Mouse (Mus musculus): ENCODE data around the gene Sec14l4. TPM values are rescaled to one million over a fixed set of nuclear protein-coding genes. Genes with fewer than 3 reads are reported as not detected.

Sec14l4 gene
- polyA plus RNA-seq, 1 experiment from 2014 or later: 1.4 TPM

GRCm38 (mm10) chr11:4093459-4094377, 62.5 kb downstream of the Sec14l4 start:
- 65% methylated on average over 18 of the region's 18 CpGs for WGBS
- Histone ChIP-seq H3K4me2 (peak overlapping the region; percentile 74), H3K9me3 (no peaks in the 10 kb centered on the region), H3K27me3 (replicated peaks) (no peaks in the 10 kb centered on the region), H3K4me3 (replicated peaks) (peak overlapping the region; percentile 58), H3K36me3 (peaks cover 16% of the 10 kb centered on the region), H3K4me1 (peaks cover 17% of the 10 kb centered on the region), H3K27ac (peak overlapping the region; percentile 84), H3K9ac (no peak overlapping the region)
- ATAC-seq (ENCODE audit: insufficient read depth, low FRiP score, low read depth): no peak

GRCm38 (mm10) chr11:4094378-4095170, 63.3 kb downstream of the Sec14l4 start:
- Histone ChIP-seq H3K9ac (peak overlapping the region; percentile 27), H3K4me3 (replicated peaks) (peak overlapping the region; percentile 58), H3K4me2 (peak overlapping the region; percentile 74), H3K27me3 (replicated peaks) (no peaks in the 10 kb centered on the region), H3K9me3 (no peaks in the 10 kb centered on the region), H3K36me3 (peaks cover 16% of the 10 kb centered on the region), H3K4me1 (peaks cover 17% of the 10 kb centered on the region), H3K27ac (peak overlapping the region; percentile 84)
- 7% methylated on average over 23 of the region's 24 CpGs for WGBS
- no peak for ATAC-seq (ENCODE audit: insufficient read depth, low FRiP score, low read depth)

- H3K9ac ChIP-seq: peak within 1 kb of the TSS; percentile 35
- H3K27ac ChIP-seq: peak within 1 kb of the TSS; percentile 84
- 4% methylated on average over 31 of the region's 34 CpGs for WGBS
- peaks cover 17% of the 10 kb centered on the region for H3K4me1 ChIP-seq
- no peaks in the 10 kb centered on the region for H3K27me3 ChIP-seq (replicated peaks)
- peaks cover 16% of the 10 kb centered on the region for H3K36me3 ChIP-seq
- H3K9me3 ChIP-seq: no peaks in the 10 kb centered on the region
- H3K4me2 ChIP-seq: peak within 1 kb of the TSS; percentile 74
- ATAC-seq (ENCODE audit: insufficient read depth, low FRiP score, low read depth): no peak
- H3K4me3 ChIP-seq (replicated peaks): peak within 1 kb of the TSS; percentile 58
Measured at GRCm38 (mm10) chr11:4095171-4096053, 64.2 kb downstream of the Sec14l4 start, which contains the start of gene Mtfp1. TSS of gene Mtfp1 (minus strand) at chr11:4095445.

- peak overlapping the region; percentile 74 for H3K4me2 ChIP-seq
- peak overlapping the region; percentile 86 for H3K27ac ChIP-seq
- peak overlapping the region; percentile 70; the same call in 1 of the 2 replicates for H3K9ac ChIP-seq
- H3K4me3 ChIP-seq (replicated peaks): peak overlapping the region; percentile 58
- H3K36me3 ChIP-seq: peaks cover 10% of the 10 kb centered on the region
- H3K9me3 ChIP-seq: no peaks in the 10 kb centered on the region
- no peaks in the 10 kb centered on the region for H3K27me3 ChIP-seq (replicated peaks)
- ATAC-seq (ENCODE audit: insufficient read depth, low FRiP score, low read depth): peak; percentile 94
- 2% methylated on average over 45 of the region's 45 CpGs for WGBS
- H3K4me1 ChIP-seq: peaks cover 17% of the 10 kb centered on the region
Measured at GRCm38 (mm10) chr11:4096054-4096984, 65.1 kb downstream of the Sec14l4 start.

GRCm38 (mm10) chr11:4097091-4097621, 65.9 kb downstream of the Sec14l4 start:
- no peaks in the 10 kb centered on the region for H3K27me3 ChIP-seq (replicated peaks)
- H3K9me3 ChIP-seq: no peaks in the 10 kb centered on the region
- peaks cover 2% of the 10 kb centered on the region; the same call in 1 of the 2 replicates for H3K36me3 ChIP-seq
- H3K4me1 ChIP-seq: peaks cover 17% of the 10 kb centered on the region
- H3K4me3 ChIP-seq (replicated peaks): peak overlapping the region; percentile 58
- 34% methylated on average over 10 of the region's 10 CpGs for WGBS
- H3K9ac ChIP-seq: peak overlapping the region; percentile 70
- ATAC-seq (ENCODE audit: insufficient read depth, low FRiP score, low read depth): no peak
- peak overlapping the region; percentile 74 for H3K4me2 ChIP-seq
- peak overlapping the region; percentile 86 for H3K27ac ChIP-seq

Other genes starting within 250 kb of the Sec14l4 start
- gene Osbp2, start 167.6 kb upstream of the Sec14l4 start, polyA plus RNA-seq (2015; fragmentation: Nextera tagmentation; extraction: Ambion mirVana): 0.39 and 0.40 TPM in 2 replicates
- gene 4921536K21Rik, start 136.4 kb upstream of the Sec14l4 start, polyA plus RNA-seq (2015; fragmentation: Nextera tagmentation; extraction: Ambion mirVana): 0.19 and 0.32 TPM in 2 replicates
- gene Dusp18, start 136.2 kb upstream of the Sec14l4 start, polyA plus RNA-seq (2015; fragmentation: Nextera tagmentation; extraction: Ambion mirVana): 8.0 and 8.1 TPM in 2 replicates
- 4.0 and 4.7 TPM in 2 replicates for gene Slc35e4, start 116.8 kb upstream of the Sec14l4 start, polyA plus RNA-seq (2015; fragmentation: Nextera tagmentation; extraction: Ambion mirVana)
- gene Tcn2, start 99.3 kb upstream of the Sec14l4 start, polyA plus RNA-seq (2015; fragmentation: Nextera tagmentation; extraction: Ambion mirVana): 40.0 and 43.6 TPM in 2 replicates
- gene Pes1, start 67.5 kb upstream of the Sec14l4 start, polyA plus RNA-seq (2015; fragmentation: Nextera tagmentation; extraction: Ambion mirVana): 75.6 and 80.2 TPM in 2 replicates
- 0.12 and 0.21 TPM in 2 replicates for gene 4930556J24Rik, start 54.7 kb upstream of the Sec14l4 start, polyA plus RNA-seq (2015; fragmentation: Nextera tagmentation; extraction: Ambion mirVana)
- gene Gal3st1, start 47.8 kb upstream of the Sec14l4 start, polyA plus RNA-seq (2015; fragmentation: Nextera tagmentation; extraction: Ambion mirVana): 18.3 and 21.6 TPM in 2 replicates
- 0.08 and 0.18 TPM in 2 replicates for gene Sec14l3, start 33.4 kb downstream of the Sec14l4 start, polyA plus RNA-seq (2015; fragmentation: Nextera tagmentation; extraction: Ambion mirVana)
- gene Mtfp1, start 64.0 kb downstream of the Sec14l4 start, polyA plus RNA-seq (2015; fragmentation: Nextera tagmentation; extraction: Ambion mirVana): 21.7 and 21.8 TPM in 2 replicates
- gene Sec14l2, start 92.0 kb downstream of the Sec14l4 start, polyA plus RNA-seq (2015; fragmentation: Nextera tagmentation; extraction: Ambion mirVana): 1.7 and 1.9 TPM in 2 replicates
- 25.1 and 26.8 TPM in 2 replicates for gene Rnf215, start 103.7 kb downstream of the Sec14l4 start, polyA plus RNA-seq (2015; fragmentation: Nextera tagmentation; extraction: Ambion mirVana)
- gene Ccdc157, start 128.8 kb downstream of the Sec14l4 start, polyA plus RNA-seq (2015; fragmentation: Nextera tagmentation; extraction: Ambion mirVana): 6.1 and 6.4 TPM in 2 replicates
- 39.2 and 44.2 TPM in 2 replicates for gene Sf3a1, start 128.9 kb downstream of the Sec14l4 start, polyA plus RNA-seq (2015; fragmentation: Nextera tagmentation; extraction: Ambion mirVana)
- 31.1 and 33.4 TPM in 2 replicates for gene Tbc1d10a, start 155.3 kb downstream of the Sec14l4 start, polyA plus RNA-seq (2015; fragmentation: Nextera tagmentation; extraction: Ambion mirVana)
- gene Castor1, start 186.8 kb downstream of the Sec14l4 start, polyA plus RNA-seq (2015; fragmentation: Nextera tagmentation; extraction: Ambion mirVana): 3.8 and 4.8 TPM in 2 replicates
- gene Osm, start 205.0 kb downstream of the Sec14l4 start, polyA plus RNA-seq (2015; fragmentation: Nextera tagmentation; extraction: Ambion mirVana): 0.22 TPM in 2 replicates
- gene Lif, start 226.1 kb downstream of the Sec14l4 start, polyA plus RNA-seq (2015; fragmentation: Nextera tagmentation; extraction: Ambion mirVana): 0.61 and 0.65 TPM in 2 replicates